ENCODE assay signal across 21 mouse cellular contexts in genomic region chr5:67235462-67235861, GRCm38 (mm10). TPM values are rescaled to one million over a fixed set of nuclear protein-coding genes. Genes with fewer than 3 reads are reported as not detected.
A peak's percentile ranks its signal among the peaks of the same experiment; 100 is the strongest.
DNase-seq lines count a peak whose midpoint lies in the region; ATAC-seq lines count a peak whose summit lies in the region.
"Had no signal": no experiment of that assay in that cellular context is flagged by ENCODE, and none has a peak within 500 bp of the region (broad histone marks: within the 10 kb centered on the region; RNA-seq: fewer than 3 reads in every experiment).

No protein-coding gene starts in this region.

- no peaks in the 10 kb centered on the region for H3K9me3 ChIP-seq in forebrain, embryonic 11.5 days (ENCODE audit: control insufficient read depth, low read length)
- H3K9me3 ChIP-seq in forebrain, embryonic 12.5 days, result no peaks in the 10 kb centered on the region
- no peaks in the 10 kb centered on the region for H3K9me3 ChIP-seq in midbrain, embryonic 11.5 days (ENCODE audit: control insufficient read depth, low read length)
- H3K9me3 ChIP-seq in midbrain, embryonic 15.5 days, result no peaks in the 10 kb centered on the region

- H3K4me1 ChIP-seq in forebrain, embryonic 11.5 days (replicated peaks; ENCODE audit: control insufficient read depth, insufficient read depth, low read length), result peaks cover 8% of the 10 kb centered on the region
- H3K4me1 ChIP-seq in forebrain, embryonic 12.5 days, result peaks cover 8% of the 10 kb centered on the region
- H3K4me1 ChIP-seq in midbrain, embryonic 11.5 days (ENCODE audit: control insufficient read depth, insufficient read depth, low read length), result peaks cover 7% of the 10 kb centered on the region
- H3K4me1 ChIP-seq in midbrain, embryonic 15.5 days, result peaks cover 7% of the 10 kb centered on the region

- H3K9ac ChIP-seq in forebrain, embryonic 11.5 days (ENCODE audit: low read length), result no peak overlapping the region
- H3K9ac ChIP-seq in forebrain, embryonic 12.5 days, result no peak overlapping the region
- H3K9ac ChIP-seq in midbrain, embryonic 11.5 days (ENCODE audit: low read length), result no peak overlapping the region
- no peak overlapping the region for H3K9ac ChIP-seq in midbrain, embryonic 15.5 days

- H3K4me2 ChIP-seq in forebrain, embryonic 11.5 days (ENCODE audit: low read depth, low read length, severe bottlenecking), result no peak overlapping the region
- no peak overlapping the region for H3K4me2 ChIP-seq in forebrain, embryonic 12.5 days
- H3K4me2 ChIP-seq in midbrain, embryonic 11.5 days, result no peak overlapping the region
- no peak overlapping the region for H3K4me2 ChIP-seq in midbrain, embryonic 15.5 days

- no peak overlapping the region for H3K4me3 ChIP-seq in forebrain, embryonic 11.5 days (ENCODE audit: low read depth, low read length)
- no peak overlapping the region for H3K4me3 ChIP-seq in forebrain, embryonic 12.5 days (replicated peaks)
- no peak overlapping the region for H3K4me3 ChIP-seq in midbrain, embryonic 11.5 days (ENCODE audit: low read depth, low read length)
- H3K4me3 ChIP-seq in midbrain, embryonic 15.5 days, result no peak overlapping the region

- no peak for ATAC-seq in forebrain, embryonic 11.5 days (replicated peaks; ENCODE audit: low FRiP score)
- no peak for ATAC-seq in forebrain, embryonic 12.5 days (ENCODE audit: low FRiP score)
- no peak for ATAC-seq in midbrain, embryonic 11.5 days (ENCODE audit: low FRiP score)
- ATAC-seq in midbrain, embryonic 15.5 days (replicated peaks), result no peak
- ATAC-seq: activated CD4-positive, CD25-positive, alpha-beta regulatory T cell, adult 4 months; CD4-positive, CD25-positive, alpha-beta regulatory T cell, adult 4 months; Patski had no signal

- no peaks in the 10 kb centered on the region for H3K36me3 ChIP-seq in forebrain, embryonic 11.5 days (ENCODE audit: control insufficient read depth, insufficient read depth, low read length)
- H3K36me3 ChIP-seq in forebrain, embryonic 12.5 days (replicated peaks), result no peaks in the 10 kb centered on the region
- H3K36me3 ChIP-seq in midbrain, embryonic 11.5 days (ENCODE audit: control insufficient read depth, insufficient read depth, low read length), result no peaks in the 10 kb centered on the region
- no peaks in the 10 kb centered on the region for H3K36me3 ChIP-seq in midbrain, embryonic 15.5 days (replicated peaks)
- H3K36me3 ChIP-seq: G1E had no signal

- WGBS in forebrain, embryonic 11.5 days, result 62% methylated on average over 3 of the region's 3 CpGs
- WGBS in forebrain, embryonic 12.5 days, result 69% methylated on average over 3 of the region's 3 CpGs
- WGBS in midbrain, embryonic 11.5 days, result 66% methylated on average over 3 of the region's 3 CpGs
- WGBS in midbrain, embryonic 15.5 days, result 67% methylated on average over 3 of the region's 3 CpGs

- DNase-seq in forebrain, embryonic 11.5 days (ENCODE audit: low spot score), result peak; percentile 8
- DNase-seq in heart, adult 11 months, result peak; percentile 52
- DNase-seq in heart, adult 9 months (ENCODE audit: low spot score in 2 of 2), result no peak
- DNase-seq in midbrain, embryonic 11.5 days (ENCODE audit: low spot score, missing footprints), result peak; percentile 84
- DNase-seq: adrenal gland, adult 2 months; adrenal gland, adult 8-10 months; adrenal gland, postnatal 10 days; adrenal gland, postnatal 14 days; adrenal gland, postnatal 25 days; adrenal gland, postnatal 36 days; B cell, adult 2 months; cerebellum, adult 11 months; cerebellum, adult 11-12 months; cerebellum, adult 18-20 months had no signal

- no peak overlapping the region for H3K27ac ChIP-seq in forebrain, embryonic 11.5 days (ENCODE audit: low read depth, low read length)
- no peak overlapping the region for H3K27ac ChIP-seq in forebrain, embryonic 12.5 days
- no peak overlapping the region for H3K27ac ChIP-seq in midbrain, embryonic 11.5 days (ENCODE audit: low read depth, low read length)
- no peak overlapping the region for H3K27ac ChIP-seq in midbrain, embryonic 15.5 days

- peaks cover 43% of the 10 kb centered on the region for H3K27me3 ChIP-seq in forebrain, embryonic 11.5 days (ENCODE audit: control insufficient read depth, insufficient read depth, low read length)
- peaks cover 59% of the 10 kb centered on the region for H3K27me3 ChIP-seq in forebrain, embryonic 12.5 days
- peaks cover 46% of the 10 kb centered on the region for H3K27me3 ChIP-seq in midbrain, embryonic 11.5 days (ENCODE audit: control insufficient read depth, insufficient read depth, low read length)
- H3K27me3 ChIP-seq in midbrain, embryonic 15.5 days (replicated peaks), result peaks cover 59% of the 10 kb centered on the region
- H3K27me3 ChIP-seq: CH12.LX had no signal

RNA-seq across cellular contexts. Expression of gene Tmem33, which starts 24.9 kb away (rescaled TPM):
- 106 and 117 TPM in 2 replicates for polyA plus RNA-seq in forebrain, embryonic 11.5 days (2014; fragmentation: Nextera tagmentation; extraction: Ambion mirVana)
- 107 and 113 TPM in 2 replicates for polyA plus RNA-seq in forebrain, embryonic 12.5 days (2016; fragmentation: Nextera tagmentation; extraction: Ambion mirVana)
- polyA plus RNA-seq in midbrain, embryonic 11.5 days (2014; fragmentation: Nextera tagmentation; extraction: Ambion mirVana), result 120 and 121 TPM in 2 replicates
- 66.9 and 71.9 TPM in 2 replicates for polyA plus RNA-seq in midbrain, embryonic 15.5 days (2015; fragmentation: Nextera tagmentation; extraction: Ambion mirVana)

Comparison
In these comparisons a context has a peak if more than half of its experiments do, and no peak if none do; other contexts are left out.
1. DNase-seq: peak in forebrain, embryonic 11.5 days (single experiment), heart, adult 11 months (single experiment) and midbrain, embryonic 11.5 days (single experiment); none in heart, adult 9 months (0 of 2).